Mouse (Mus musculus) gastrocnemius, adult 2 months (tissue): ENCODE results near the gene Mrpl17. TPM values are rescaled to one million over a fixed set of nuclear protein-coding genes. Genes with fewer than 3 reads are reported as not detected.

ENCODE experiments used
- DNase-seq: peaks from one replicate; pipeline ENCODE4 v3.0.0; 2022
- H3K27ac ChIP-seq: fragments of 200-600 bp; 2 replicates; pipeline ENCODE4 v1.8.1; 2022; ENCODE audit warnings: mild to moderate bottlenecking
- H3K4me3 ChIP-seq: fragments of 200-600 bp; 2 replicates; pipeline ENCODE4 v1.8.1; 2022; ENCODE audit warnings: mild to moderate bottlenecking, moderate library complexity
- CTCF ChIP-seq: fragments of 200-600 bp; IDR thresholded peaks from 2 replicates; pipeline ENCODE4 v1.8.1; 2022; ENCODE audit warnings: antibody characterized with exemption, mild to moderate bottlenecking, moderate library complexity
- intact Hi-C: fragments of 180-260 bp; cut with DNase I; formaldehyde crosslinking; loops from one replicate; pipeline ENCODE4 v1.15.1; 2025
- total RNA-seq, 2 experiments: library from RNA; stranded (reverse); gene quantifications; 2 replicates each; pipeline ENCODE4 v1.2.3; 2021

The Mrpl17 gene
- total RNA-seq, 2 experiments from 2014 or later: 108 to 112 TPM

DNA sequence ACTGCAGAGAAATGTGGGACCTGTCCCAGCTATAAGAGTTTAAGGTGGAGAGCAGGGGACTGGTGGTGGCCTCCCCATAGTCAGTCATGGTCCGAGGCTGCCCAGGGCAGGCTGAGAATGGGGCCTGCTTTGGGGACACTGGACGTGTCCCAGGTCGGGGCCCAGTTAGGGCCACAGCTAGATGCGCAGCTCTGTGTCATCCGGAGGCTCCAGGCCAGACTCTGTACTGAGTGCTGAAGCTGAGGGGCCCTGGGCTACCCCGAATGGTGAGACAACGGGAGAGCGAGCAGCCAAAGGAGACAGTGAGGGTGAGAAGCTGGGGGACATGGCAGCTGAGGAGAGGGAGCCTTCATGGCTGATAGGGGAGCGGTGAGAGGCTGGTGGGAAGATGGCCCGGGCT lies 57.6 kb downstream of the Mrpl17 start:
- intact Hi-C loops: no loop called here
- Histone ChIP-seq H3K4me3 (no peak overlapping the region), H3K27ac (no peak overlapping the region)
- no peak for DNase-seq
- TF ChIP-seq CTCF: no peak

Other genes starting within 250 kb of the Mrpl17 start
- 1 to 10 TPM; 7.1 to 7.2 TPM for gene Apbb1, start 229.4 kb downstream of the Mrpl17 start, total RNA-seq
- not detected for gene Hpx, start 211.0 kb downstream of the Mrpl17 start, total RNA-seq
- 10 to 100 TPM; 14.7 to 16.4 TPM for gene Trim3, start 177.5 kb downstream of the Mrpl17 start, total RNA-seq
- gene Timm10b, start 171.0 kb downstream of the Mrpl17 start, total RNA-seq: 10 to 100 TPM; 53.3 to 64.0 TPM
- gene Arfip2, start 170.7 kb downstream of the Mrpl17 start, total RNA-seq: 10 to 100 TPM in 1 of 2 experiments, 1 to 10 TPM in 1; 8.8 to 10.5 TPM
- 1 to 10 TPM in 1 of 2 experiments, under 1 TPM in 1; 0.64 to 3.4 TPM for gene Gm45799, start 170.5 kb downstream of the Mrpl17 start, total RNA-seq
- under 1 TPM; 0.36 to 0.59 TPM for gene Dnhd1, start 160.3 kb downstream of the Mrpl17 start, total RNA-seq
- 10 to 100 TPM; 41.8 to 49.1 TPM for gene Ilk, start 74.5 kb downstream of the Mrpl17 start, total RNA-seq
- gene Rrp8, start 73.7 kb downstream of the Mrpl17 start, total RNA-seq: 10 to 100 TPM; 12.2 to 12.3 TPM
- gene Taf10, start 66.7 kb downstream of the Mrpl17 start, total RNA-seq: 100 to 1,000 TPM in 1 of 2 experiments, 10 to 100 TPM in 1; 78.6 to 100 TPM
- 10 to 100 TPM; 42.3 to 45.8 TPM for gene Tpp1, start 58.9 kb downstream of the Mrpl17 start, total RNA-seq
- 1 to 10 TPM; 2.1 to 5.0 TPM for gene Dchs1, start 23.4 kb downstream of the Mrpl17 start, total RNA-seq
- gene Gm4070, start 142.9 kb upstream of the Mrpl17 start, total RNA-seq: 1 to 10 TPM; 2.3 to 6.4 TPM